Mouse (Mus musculus): Measurements from ENCODE around the gene Phkg1. TPM values are rescaled to one million over a fixed set of nuclear protein-coding genes. Genes with fewer than 3 reads are reported as not detected.

Gene Phkg1
- polyA plus RNA-seq, 1 experiment from 2014 or later: 0.20 TPM

GRCm38 (mm10) chr5:129869238-129869995 lies 28.9 kb downstream of the Phkg1 start:
- no peak overlapping the region for H3K9ac ChIP-seq
- ATAC-seq (ENCODE audit: insufficient read depth): no peak
- no peaks in the 10 kb centered on the region for H3K36me3 ChIP-seq (replicated peaks)
- no peak overlapping the region for H3K27ac ChIP-seq (replicated peaks)
- H3K4me2 ChIP-seq: no peak overlapping the region
- H3K9me3 ChIP-seq (replicated peaks): no peaks in the 10 kb centered on the region
- H3K4me3 ChIP-seq (replicated peaks): no peak overlapping the region
- WGBS (ENCODE audit: insufficient replicate concordance): 76% methylated on average over 19 of the region's 19 CpGs
- H3K27me3 ChIP-seq: no peaks in the 10 kb centered on the region
- H3K4me1 ChIP-seq (replicated peaks): peaks cover 4% of the 10 kb centered on the region

DNA sequence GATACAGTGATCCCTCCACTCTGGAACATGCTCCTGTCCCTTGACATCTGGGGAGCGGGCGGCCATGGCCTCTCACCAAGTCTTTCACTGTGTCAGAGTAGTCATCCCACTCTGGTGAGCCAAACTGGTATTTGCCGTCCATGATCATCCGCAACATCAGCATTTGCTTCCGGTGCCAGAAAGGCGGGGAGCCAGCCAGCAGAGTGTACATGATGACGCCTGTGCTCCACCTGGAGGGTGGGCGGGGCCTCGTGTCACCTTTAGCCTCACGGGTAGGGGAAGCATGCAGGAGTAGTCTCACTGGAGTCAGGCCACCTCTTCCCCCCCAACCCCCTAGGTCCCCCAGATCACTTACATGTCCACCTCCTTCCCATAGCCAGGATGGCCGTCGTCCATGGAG lies 32.5 kb downstream of the Phkg1 start:
- Histone ChIP-seq H3K9me3 (replicated peaks) (no peaks in the 10 kb centered on the region), H3K4me1 (replicated peaks) (peaks cover 9% of the 10 kb centered on the region), H3K27ac (replicated peaks) (no peak overlapping the region), H3K4me3 (replicated peaks) (no peak overlapping the region), H3K27me3 (no peaks in the 10 kb centered on the region), H3K9ac (no peak overlapping the region), H3K36me3 (replicated peaks) (peaks cover 13% of the 10 kb centered on the region), H3K4me2 (no peak overlapping the region)
- ATAC-seq (ENCODE audit: insufficient read depth): no peak
- 65% methylated on average over 12 of the region's 12 CpGs for WGBS (ENCODE audit: insufficient replicate concordance)

DNA sequence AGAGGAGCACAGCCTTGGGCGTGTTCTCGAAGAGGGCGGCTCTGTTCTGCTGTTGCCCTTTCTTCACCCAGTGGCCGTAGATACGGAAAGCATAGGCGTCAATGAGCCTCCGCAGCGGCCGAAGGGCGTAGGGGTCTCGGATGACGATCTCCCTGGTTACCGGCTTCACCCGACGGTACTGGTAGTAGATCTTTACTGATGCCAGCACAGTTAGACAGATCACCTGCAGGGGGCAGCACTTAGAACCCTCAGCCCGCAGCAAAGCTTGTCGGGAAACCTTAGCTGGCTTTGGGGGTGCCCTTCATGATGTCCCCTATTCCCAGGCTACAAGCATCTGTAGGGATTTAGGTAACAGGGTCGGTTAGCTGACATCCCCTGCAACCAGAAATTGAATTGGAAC lies 33.9 kb downstream of the Phkg1 start:
- Histone ChIP-seq H3K27ac (replicated peaks) (no peak overlapping the region), H3K4me1 (replicated peaks) (peaks cover 9% of the 10 kb centered on the region), H3K4me2 (peak overlapping the region; percentile 20; the same call in 1 of the 2 replicates), H3K36me3 (replicated peaks) (peaks cover 20% of the 10 kb centered on the region), H3K9me3 (replicated peaks) (no peaks in the 10 kb centered on the region), H3K4me3 (replicated peaks) (no peak overlapping the region), H3K27me3 (no peaks in the 10 kb centered on the region), H3K9ac (no peak overlapping the region)
- ATAC-seq (ENCODE audit: insufficient read depth): no peak
- WGBS (ENCODE audit: insufficient replicate concordance): 10% methylated on average over 18 of the region's 18 CpGs

DNA sequence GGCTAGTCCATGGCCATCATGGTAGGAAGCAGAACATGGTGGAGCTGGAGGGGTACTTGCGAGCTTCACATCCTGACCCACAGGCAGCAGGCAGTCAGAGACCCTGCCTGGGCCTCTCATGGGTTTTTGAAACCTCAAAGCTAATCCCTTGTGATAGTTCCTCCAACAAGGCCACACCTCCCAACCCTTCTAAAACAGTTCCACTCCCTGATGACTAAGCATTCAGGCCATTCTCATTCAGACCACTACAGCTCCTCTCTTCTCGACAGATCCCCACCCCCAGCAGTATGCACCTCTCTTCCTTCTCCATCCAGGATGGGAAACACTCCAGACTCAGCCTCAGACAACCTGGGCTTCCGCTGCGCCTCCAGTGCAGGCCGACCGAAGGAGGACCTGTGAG lies 36.0 kb downstream of the Phkg1 start:
- H3K4me3 ChIP-seq (replicated peaks): no peak overlapping the region

GRCm38 (mm10) chr5:129856414-129856813 lies 41.9 kb downstream of the Phkg1 start:
- no peak for ATAC-seq (ENCODE audit: insufficient read depth)
- no peaks in the 10 kb centered on the region for H3K4me1 ChIP-seq (replicated peaks)
- no peaks in the 10 kb centered on the region for H3K27me3 ChIP-seq
- no peak overlapping the region for H3K9ac ChIP-seq
- no peak overlapping the region for H3K4me2 ChIP-seq
- H3K9me3 ChIP-seq (replicated peaks): no peaks in the 10 kb centered on the region
- WGBS (ENCODE audit: insufficient replicate concordance): 79% methylated on average over 5 of the region's 5 CpGs
- no peak overlapping the region for H3K4me3 ChIP-seq (replicated peaks)
- peaks cover 54% of the 10 kb centered on the region for H3K36me3 ChIP-seq (replicated peaks)
- no peak overlapping the region for H3K27ac ChIP-seq (replicated peaks)

More for the DNA sequence above, 36.0 kb downstream of the Phkg1 start:
- no peaks in the 10 kb centered on the region for H3K27me3 ChIP-seq
- no peak overlapping the region for H3K4me2 ChIP-seq
- no peak for ATAC-seq (ENCODE audit: insufficient read depth)
- H3K36me3 ChIP-seq (replicated peaks): peaks cover 35% of the 10 kb centered on the region
- H3K9ac ChIP-seq: no peak overlapping the region
- peaks cover 9% of the 10 kb centered on the region for H3K4me1 ChIP-seq (replicated peaks)
- H3K9me3 ChIP-seq (replicated peaks): no peaks in the 10 kb centered on the region
- 82% methylated on average over 6 of the region's 6 CpGs for WGBS (ENCODE audit: insufficient replicate concordance)
- no peak overlapping the region for H3K27ac ChIP-seq (replicated peaks)

- Histone ChIP-seq H3K9me3 (replicated peaks) (no peaks in the 10 kb centered on the region), H3K9ac (no peak overlapping the region), H3K4me2 (no peak overlapping the region), H3K27ac (replicated peaks) (no peak overlapping the region), H3K36me3 (replicated peaks) (peaks cover 56% of the 10 kb centered on the region), H3K27me3 (no peaks in the 10 kb centered on the region), H3K4me3 (replicated peaks) (no peak overlapping the region), H3K4me1 (replicated peaks) (no peaks in the 10 kb centered on the region)
- ATAC-seq (ENCODE audit: insufficient read depth): no peak
- 61% methylated on average over 5 of the region's 5 CpGs for WGBS (ENCODE audit: insufficient replicate concordance)
These were observed 43.2 kb downstream of the Phkg1 start for GRCm38 (mm10) chr5:129855163-129855562.

- H3K4me3 ChIP-seq (replicated peaks): peak overlapping the region; percentile 74
- H3K27ac ChIP-seq (replicated peaks): no peak overlapping the region
- no peaks in the 10 kb centered on the region for H3K27me3 ChIP-seq
- H3K36me3 ChIP-seq (replicated peaks): peaks cover 36% of the 10 kb centered on the region
- peak overlapping the region; percentile 83 for H3K4me2 ChIP-seq
- 34% methylated on average over 8 of the region's 8 CpGs for WGBS (ENCODE audit: insufficient replicate concordance)
- H3K9ac ChIP-seq: peak overlapping the region; percentile 71
- no peak for ATAC-seq (ENCODE audit: insufficient read depth)
- peaks cover 20% of the 10 kb centered on the region for H3K4me1 ChIP-seq (replicated peaks)
- no peaks in the 10 kb centered on the region for H3K9me3 ChIP-seq (replicated peaks)
These were observed 50.9 kb downstream of the Phkg1 start for GRCm38 (mm10) chr5:129847558-129847820.

GRCm38 (mm10) chr5:129846752-129847557 lies 51.4 kb downstream of the Phkg1 start, which contains the start of gene Sumf2:
TSS of gene Sumf2 (plus strand) at chr5:129846986.
- no peaks in the 10 kb centered on the region for H3K27me3 ChIP-seq
- ATAC-seq (ENCODE audit: insufficient read depth): peak; percentile 98
- H3K9me3 ChIP-seq (replicated peaks): no peaks in the 10 kb centered on the region
- peak within 1 kb of the TSS; percentile 80 for H3K27ac ChIP-seq (replicated peaks)
- H3K4me2 ChIP-seq: peak within 1 kb of the TSS; percentile 83
- H3K4me3 ChIP-seq (replicated peaks): peak within 1 kb of the TSS; percentile 74
- 6% methylated on average over 22 of the region's 22 CpGs for WGBS (ENCODE audit: insufficient replicate concordance)
- H3K36me3 ChIP-seq (replicated peaks): peaks cover 36% of the 10 kb centered on the region
- H3K9ac ChIP-seq: peak within 1 kb of the TSS; percentile 71
- peaks cover 20% of the 10 kb centered on the region for H3K4me1 ChIP-seq (replicated peaks)

GRCm38 (mm10) chr5:129844848-129845247 lies 53.5 kb downstream of the Phkg1 start:
- no peak for ATAC-seq (ENCODE audit: insufficient read depth)
- Histone ChIP-seq H3K9me3 (replicated peaks) (no peaks in the 10 kb centered on the region), H3K36me3 (replicated peaks) (peaks cover 30% of the 10 kb centered on the region), H3K27ac (replicated peaks) (no peak overlapping the region), H3K9ac (no peak overlapping the region), H3K4me2 (no peak overlapping the region), H3K27me3 (no peaks in the 10 kb centered on the region), H3K4me3 (replicated peaks) (no peak overlapping the region), H3K4me1 (replicated peaks) (peaks cover 20% of the 10 kb centered on the region)
- WGBS (ENCODE audit: insufficient replicate concordance): 84% methylated on average over 5 of the region's 5 CpGs
